Comparison of ENCODE assay signal across 13 mouse cellular contexts in the genomic region with DNA sequence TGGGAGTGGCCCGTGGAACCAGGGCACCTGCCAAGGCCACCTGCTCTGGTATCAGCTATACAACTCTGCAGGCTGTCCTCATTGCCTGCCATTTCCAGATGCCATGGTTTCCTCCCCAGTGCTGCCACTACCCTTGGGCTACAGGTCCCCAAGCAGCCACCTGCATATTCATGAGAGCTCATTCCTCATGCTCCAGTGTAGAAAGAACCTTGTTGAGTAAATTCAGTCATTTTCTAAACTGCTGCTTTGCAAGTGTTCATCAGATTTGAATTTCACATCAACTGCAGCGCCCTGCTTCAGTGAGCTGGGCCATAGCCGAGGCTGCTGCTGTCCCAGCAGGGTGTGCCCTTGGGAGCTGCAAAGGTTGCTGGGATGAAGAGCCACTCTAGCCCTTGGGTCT.
DNase-seq lines count a peak whose midpoint lies in the region; ATAC-seq and TF ChIP-seq lines count a peak whose summit lies in the region.
"Had no signal": no experiment of that assay in that cellular context is flagged by ENCODE, and none has a peak within 500 bp of the region (broad histone marks: within the 10 kb centered on the region; RNA-seq: fewer than 3 reads in every experiment).

No protein-coding gene starts in this region.

- H3K9ac ChIP-seq in hindbrain, postnatal 0 days (replicated peaks; ENCODE audit: low read length), result 0 out of 2 replicates have a peak overlapping the region, but pooled peaks have one; percentile 21
- no peak overlapping the region for H3K9ac ChIP-seq in hindbrain, embryonic 14.5 days
- H3K9ac ChIP-seq in kidney, postnatal 0 days (ENCODE audit: low read depth, low read length), result no peak overlapping the region
- H3K9ac ChIP-seq: lung, embryonic 15.5 days had no signal

- H3K27me3 ChIP-seq in hindbrain, postnatal 0 days (ENCODE audit: insufficient read depth, low read length), result no peaks in the 10 kb centered on the region
- H3K27me3 ChIP-seq in hindbrain, embryonic 14.5 days (ENCODE audit: control insufficient read depth, insufficient read depth, low read length), result no peaks in the 10 kb centered on the region
- H3K27me3 ChIP-seq in kidney, postnatal 0 days (ENCODE audit: insufficient read depth, low read length), result no peaks in the 10 kb centered on the region
- H3K27me3 ChIP-seq: lung, embryonic 15.5 days had no signal

- DNase-seq in hindbrain, postnatal 0 days (ENCODE audit: low spot score), result no peak
- DNase-seq in hindbrain, embryonic 14.5 days (ENCODE audit: low spot score), result no peak
- DNase-seq in kidney, adult 18-20 months, result peak; percentile 41
- DNase-seq in kidney, postnatal 0 days (ENCODE audit: low spot score), result no peak
- peak; percentile 49 for DNase-seq in thymus, postnatal 14 days
- DNase-seq in right cerebral cortex, postnatal 4 days, result no peak
- DNase-seq in left cerebral cortex, adult 2 months (ENCODE audit: extremely low spot score in 1 of 2, low spot score in 2 of 2), result no peak
- DNase-seq: cerebellum, adult 8-10 months; heart, adult 18-20 months; spleen, adult 18-20 months had no signal

- 46% methylated on average over 3 of the region's 3 CpGs for WGBS in hindbrain, postnatal 0 days
- WGBS in hindbrain, embryonic 14.5 days, result 43% methylated on average over 3 of the region's 3 CpGs
- whole genome bisulfite sequencing in kidney, postnatal 0 days, result 64% methylated on average over 3 of the region's 3 CpGs

- H3K4me1 ChIP-seq in hindbrain, postnatal 0 days (ENCODE audit: insufficient read depth, low read length), result 0 out of 2 replicates have a peak, but pooled peaks cover 9% of the 10 kb centered on the region
- H3K4me1 ChIP-seq in hindbrain, embryonic 14.5 days (replicated peaks; ENCODE audit: control insufficient read depth, insufficient read depth, low read length), result peaks cover 15% of the 10 kb centered on the region
- no peaks in the 10 kb centered on the region for H3K4me1 ChIP-seq in kidney, postnatal 0 days (replicated peaks; ENCODE audit: insufficient read depth, low read length)
- H3K4me1 ChIP-seq: lung, embryonic 15.5 days had no signal

- H3K4me3 ChIP-seq in hindbrain, postnatal 0 days (ENCODE audit: low read length), result no peak overlapping the region
- no peak overlapping the region for H3K4me3 ChIP-seq in hindbrain, embryonic 14.5 days (replicated peaks; ENCODE audit: low read length)
- no peak overlapping the region for H3K4me3 ChIP-seq in kidney, postnatal 0 days (replicated peaks; ENCODE audit: low read depth, low read length)
- no peak overlapping the region for H3K4me3 ChIP-seq in left cerebral cortex, adult 2 months
- H3K4me3 ChIP-seq: lung, embryonic 15.5 days had no signal

- no peak overlapping the region for H3K4me2 ChIP-seq in hindbrain, postnatal 0 days (ENCODE audit: low read depth, low read length)
- no peak overlapping the region for H3K4me2 ChIP-seq in hindbrain, embryonic 14.5 days (replicated peaks)
- no peak overlapping the region for H3K4me2 ChIP-seq in kidney, postnatal 0 days (ENCODE audit: low read length)
- H3K4me2 ChIP-seq: liver, embryonic 11.5 days; lung, embryonic 15.5 days had no signal

- ATAC-seq in hindbrain, postnatal 0 days, result no peak
- ATAC-seq in hindbrain, embryonic 14.5 days (ENCODE audit: low FRiP score), result no peak
- no peak for ATAC-seq in kidney, postnatal 0 days (replicated peaks; ENCODE audit: low FRiP score, low read depth)
- ATAC-seq: inflammation-experienced regulatory T-cells, adult 6 months had no signal

- no peak overlapping the region for H3K27ac ChIP-seq in hindbrain, postnatal 0 days
- H3K27ac ChIP-seq in hindbrain, embryonic 14.5 days, result no peak overlapping the region
- peak overlapping the region; percentile 22; the same call in 1 of the 2 replicates for H3K27ac ChIP-seq in kidney, postnatal 0 days
- H3K27ac ChIP-seq in left cerebral cortex, adult 2 months, result no peak overlapping the region
- H3K27ac ChIP-seq: lung, embryonic 15.5 days had no signal

- no peak for TF ChIP-seq CTCF in hindbrain, postnatal 0 days (IDR thresholded peaks at IDR 0.05; ENCODE audit: low read depth)
- TF ChIP-seq CTCF in kidney, postnatal 0 days (IDR thresholded peaks at IDR 0.05; ENCODE audit: low read depth), result no peak
- no peak for TF ChIP-seq CTCF in left cerebral cortex, adult 2 months (IDR thresholded peaks at IDR 0.05)

- no peaks in the 10 kb centered on the region for H3K9me3 ChIP-seq in hindbrain, postnatal 0 days (ENCODE audit: low read length)
- no peaks in the 10 kb centered on the region for H3K9me3 ChIP-seq in hindbrain, embryonic 14.5 days (ENCODE audit: control insufficient read depth, low read length)
- H3K9me3 ChIP-seq in kidney, postnatal 0 days (replicated peaks; ENCODE audit: low read length), result no peaks in the 10 kb centered on the region
- H3K9me3 ChIP-seq: lung, embryonic 15.5 days had no signal

- intact Hi-C loops in left cerebral cortex, adult 2 months (cut with DNase I), result no loop called here

- no peaks in the 10 kb centered on the region for H3K36me3 ChIP-seq in hindbrain, postnatal 0 days (ENCODE audit: insufficient read depth, low read length)
- no peaks in the 10 kb centered on the region for H3K36me3 ChIP-seq in hindbrain, embryonic 14.5 days (replicated peaks; ENCODE audit: control insufficient read depth, insufficient read depth)
- H3K36me3 ChIP-seq in kidney, postnatal 0 days (ENCODE audit: insufficient read depth, low read length), result no peaks in the 10 kb centered on the region
- H3K36me3 ChIP-seq: lung, embryonic 15.5 days had no signal

Comparison
In these comparisons a context has a peak if more than half of its experiments do, and no peak if none do; other contexts are left out.
1. DNase-seq: peak in kidney, adult 18-20 months (single experiment) and thymus, postnatal 14 days (single experiment); none in hindbrain, postnatal 0 days (single experiment), hindbrain, embryonic 14.5 days (single experiment), kidney, postnatal 0 days (single experiment), right cerebral cortex, postnatal 4 days (single experiment) and left cerebral cortex, adult 2 months (0 of 2).